Mouse (Mus musculus) cortical plate, adult 2 months (tissue): ENCODE measurements at regions not wholly inside any gene's neighbourhood (a gene's known extent, or its start where the extent isn't known, plus 50 kb on each side); places are given as distances from the start of the nearest gene placed in this dataset.

Experiments
- CTCF ChIP-seq: fragments of 200-500 bp; IDR thresholded peaks from 2 replicates; pipeline ENCODE4 v1.5.1; 2011; ENCODE audit warnings: mild to moderate bottlenecking, control low read depth, low read length; ENCODE audit not compliant: insufficient read depth; ENCODE audit errors: extremely low read depth
- POLR2A ChIP-seq: fragments of 200-500 bp; IDR thresholded peaks from 2 replicates; pipeline ENCODE4 v1.6.1; 2011; ENCODE audit warnings: mild to moderate bottlenecking, low read length, control low read depth; ENCODE audit not compliant: insufficient read depth; ENCODE audit errors: extremely low read depth

- TF ChIP-seq CTCF (no peak), POLR2A (no peak)
These were observed 172.3 kb upstream of the Cops8 start for GRCm38 (mm10) chr1:90430480-90430879.
